Mouse (Mus musculus) hindbrain, embryonic 11.5 days (tissue): ENCODE measurements at regions not wholly inside any gene's neighbourhood (a gene's known extent, or its start where the extent isn't known, plus 50 kb on each side); places are given as distances from the start of the nearest gene placed in this dataset.

ENCODE experiments used
- ATAC-seq: fragments of 200-750 bp; cut with Nextera tagmentation; 2 replicates; pipeline ENCODE4 v1.8.0; 2017; ENCODE audit warnings: mild to moderate bottlenecking, moderate TSS enrichment, moderate library complexity; ENCODE audit not compliant: low FRiP score
- DNase-seq: peaks from one replicate; pipeline ENCODE4 v3.0.0-alpha.2; 2015; ENCODE audit warnings: low spot score
- H3K27ac ChIP-seq: fragments of 300-500 bp; sonication (generic); 2 replicates; pipeline ENCODE4 v1.5.1; 2014; ENCODE audit warnings: mild to moderate bottlenecking, low read depth, low read length
- H3K27me3 ChIP-seq: fragments of 300-500 bp; sonication (generic); 2 replicates; pipeline ENCODE4 v1.6.1; 2014; ENCODE audit warnings: mild to moderate bottlenecking, low read length, moderate library complexity, mixed read lengths; ENCODE audit not compliant: control insufficient read depth, insufficient read depth
- H3K36me3 ChIP-seq: fragments of 300-500 bp; sonication (generic); 2 replicates; pipeline ENCODE4 v1.6.1; 2014; ENCODE audit warnings: mild to moderate bottlenecking, low read length, moderate library complexity, mixed read lengths; ENCODE audit not compliant: control insufficient read depth, insufficient read depth
- H3K4me1 ChIP-seq: fragments of 300-500 bp; sonication (generic); replicated peaks from 2 replicates; pipeline ENCODE4 v1.6.1; 2014; ENCODE audit warnings: low read length, mixed read lengths; ENCODE audit not compliant: control insufficient read depth, insufficient read depth
- H3K4me2 ChIP-seq: fragments of 300-500 bp; sonication (generic); replicated peaks from 2 replicates; pipeline ENCODE4 v1.6.1; 2014; ENCODE audit warnings: mild to moderate bottlenecking, low read depth, low read length
- H3K4me3 ChIP-seq: fragments of 300-500 bp; sonication (generic); 2 replicates; pipeline ENCODE4 v1.5.1; 2014; ENCODE audit warnings: low read depth, low read length
- H3K9ac ChIP-seq: fragments of 300-500 bp; sonication (generic); 2 replicates; pipeline ENCODE4 v1.6.1; 2014; ENCODE audit warnings: low read depth, low read length
- H3K9me3 ChIP-seq: fragments of 300-500 bp; sonication (generic); 2 replicates; pipeline ENCODE4 v1.6.1; 2016; ENCODE audit warnings: low read length; ENCODE audit not compliant: control insufficient read depth
- WGBS: fragments of 180-500 bp; shearing (Covaris S2); extraction: QIAGEN DNeasy Blood & Tissue Kit; methylation state at CpG from one replicate; pipeline ENCODE4 v1.1.7; 2014; 5-methylcytosine and 5-hydroxymethylcytosine counted together

DNA sequence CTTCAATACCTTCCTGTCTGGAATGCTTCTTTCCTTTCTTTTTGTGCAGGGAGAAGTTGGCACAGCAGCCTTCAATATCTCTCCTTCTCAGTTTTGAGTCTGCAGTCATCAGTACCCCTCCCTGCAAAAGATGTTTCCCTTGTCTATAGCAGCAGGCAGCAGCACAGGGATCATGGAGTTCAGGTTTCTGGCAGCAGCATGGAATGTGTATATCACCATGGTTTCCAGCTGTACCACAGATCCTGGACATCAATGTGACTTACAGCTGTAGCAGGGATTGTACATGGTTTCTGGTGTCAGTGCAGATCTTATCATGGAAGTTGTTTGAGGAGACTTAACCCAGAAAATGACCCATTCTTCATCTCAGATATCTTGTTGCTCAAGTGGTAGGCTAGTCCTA lies 331.7 kb downstream of the Bmp2 start:
- Histone ChIP-seq H3K4me3 (no peak overlapping the region), H3K4me1 (no peaks in the 10 kb centered on the region), H3K27me3 (no peaks in the 10 kb centered on the region), H3K4me2 (no peak overlapping the region), H3K9ac (no peak overlapping the region), H3K36me3 (no peaks in the 10 kb centered on the region), H3K9me3 (no peaks in the 10 kb centered on the region), H3K27ac (no peak overlapping the region)
- ATAC-seq (no peak), DNase-seq (no peak)

DNA sequence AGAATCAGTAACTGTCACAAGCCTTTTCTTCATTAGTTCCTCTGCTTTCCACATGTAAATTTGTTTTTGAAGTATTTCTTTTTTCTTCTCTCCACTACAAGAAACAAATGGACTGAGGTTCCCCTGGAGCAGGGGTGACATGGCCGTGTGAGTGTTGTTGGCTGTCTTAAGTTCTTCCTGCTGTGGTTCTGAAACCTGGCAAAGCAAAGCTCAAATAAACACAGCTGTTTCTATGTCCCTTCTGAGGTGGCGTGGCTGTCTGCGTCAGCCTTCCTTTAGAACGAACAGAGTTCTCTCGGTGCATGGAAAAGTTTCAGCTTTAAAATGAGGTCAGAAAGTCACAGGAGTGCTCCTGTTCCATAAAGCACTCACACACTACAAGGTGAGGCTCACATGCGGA lies 354.3 kb downstream of the Bmp2 start:
- H3K9me3 ChIP-seq: no peaks in the 10 kb centered on the region
- whole genome bisulfite sequencing: 79% methylated on average over 6 of the region's 6 CpGs
- no peak for ATAC-seq
- H3K9ac ChIP-seq: no peak overlapping the region
- no peak overlapping the region for H3K4me2 ChIP-seq
- H3K4me1 ChIP-seq: no peaks in the 10 kb centered on the region
- H3K4me3 ChIP-seq: no peak overlapping the region
- H3K27me3 ChIP-seq: no peaks in the 10 kb centered on the region
- no peak for DNase-seq
- no peaks in the 10 kb centered on the region for H3K36me3 ChIP-seq
- H3K27ac ChIP-seq: no peak overlapping the region
